Mouse (Mus musculus) brain, embryonic 14.5 days (tissue): ENCODE results near the gene P2ry6. TPM values are rescaled to one million over a fixed set of nuclear protein-coding genes. Genes with fewer than 3 reads are reported as not detected.
A peak's percentile ranks its signal among the peaks of the same experiment; 100 is the strongest.

ENCODE experiments used
- DNase-seq: peaks from one replicate; pipeline ENCODE4 v3.0.0-alpha.2; 2011; ENCODE audit warnings: low read depth
- CTCF ChIP-seq: fragments of 200-500 bp; IDR thresholded peaks from 2 replicates; pipeline ENCODE4 v1.5.1; 2012; ENCODE audit warnings: inconsistent platforms, mild to moderate bottlenecking, moderate library complexity, borderline replicate concordance; ENCODE audit not compliant: insufficient read depth, insufficient read length; ENCODE audit errors: extremely low read depth
- POLR2A ChIP-seq: fragments of 200-500 bp; IDR thresholded peaks from 2 replicates; pipeline ENCODE4 v1.6.1; 2012; ENCODE audit warnings: mild to moderate bottlenecking, inconsistent platforms, borderline replicate concordance; ENCODE audit not compliant: poor library complexity, insufficient read depth, insufficient read length, severe bottlenecking; ENCODE audit errors: extremely low read depth
- polyA plus RNA-seq: library from polyadenylated mRNA; depleted of rRNA; stranded (reverse); fragments of >200 nt; gene quantifications from 2 replicates; pipeline ENCODE4 v1.2.3, GENCODE M21; 2012

The P2ry6 gene
- polyA plus RNA-seq, 1 experiment, result 3.6 TPM

DNA sequence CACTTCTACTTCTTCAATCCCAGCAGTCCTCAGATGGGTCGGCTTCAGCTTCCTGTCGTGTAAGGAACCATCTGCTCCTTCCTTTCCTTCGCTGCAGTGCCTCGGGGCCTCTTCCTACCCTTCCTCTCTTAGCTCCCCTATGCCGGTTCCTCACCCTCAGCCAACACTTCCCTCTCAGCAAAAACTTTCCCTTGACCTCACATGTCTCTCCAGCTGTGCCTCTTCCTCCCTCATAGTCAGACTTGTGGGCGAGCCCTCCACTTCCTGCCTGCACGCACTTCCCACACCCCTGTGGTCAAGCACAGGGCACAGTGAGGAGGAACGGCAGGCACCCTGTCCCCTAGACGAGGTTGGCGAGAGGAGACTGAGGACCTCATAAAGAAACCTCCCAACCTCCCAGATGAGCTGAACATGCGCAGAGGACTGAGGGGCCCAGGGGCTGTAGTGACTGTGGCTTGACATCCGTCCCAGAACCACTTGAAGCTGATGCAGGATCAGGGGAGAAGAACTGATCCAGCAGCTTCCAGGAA is 23.9 kb downstream of the P2ry6 start:
- no peak for DNase-seq
- TF ChIP-seq CTCF (no peak), POLR2A (no peak)

DNA sequence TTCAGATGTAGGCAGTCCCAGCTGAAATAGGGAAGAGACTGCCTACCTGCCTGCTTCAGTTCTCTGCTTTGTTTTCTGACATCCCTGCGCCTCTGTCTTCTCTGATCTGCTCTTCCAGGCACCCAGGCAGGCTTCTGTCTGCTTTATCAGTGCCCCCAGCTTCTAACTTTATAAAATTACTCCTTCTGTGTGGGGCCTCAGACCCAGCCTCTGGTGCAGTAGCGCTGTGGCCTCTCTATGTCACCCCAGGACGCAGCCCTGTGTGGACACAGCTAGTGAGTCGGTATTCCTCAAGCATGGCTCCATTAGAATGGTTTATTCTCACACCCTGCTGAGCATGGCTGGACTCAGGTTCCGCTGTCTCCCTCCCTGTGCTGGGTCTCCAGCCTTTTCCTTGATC is 24.4 kb downstream of the P2ry6 start:
- TF ChIP-seq POLR2A, result no peak
- no peak for TF ChIP-seq CTCF
- DNase-seq, result no peak

DNA sequence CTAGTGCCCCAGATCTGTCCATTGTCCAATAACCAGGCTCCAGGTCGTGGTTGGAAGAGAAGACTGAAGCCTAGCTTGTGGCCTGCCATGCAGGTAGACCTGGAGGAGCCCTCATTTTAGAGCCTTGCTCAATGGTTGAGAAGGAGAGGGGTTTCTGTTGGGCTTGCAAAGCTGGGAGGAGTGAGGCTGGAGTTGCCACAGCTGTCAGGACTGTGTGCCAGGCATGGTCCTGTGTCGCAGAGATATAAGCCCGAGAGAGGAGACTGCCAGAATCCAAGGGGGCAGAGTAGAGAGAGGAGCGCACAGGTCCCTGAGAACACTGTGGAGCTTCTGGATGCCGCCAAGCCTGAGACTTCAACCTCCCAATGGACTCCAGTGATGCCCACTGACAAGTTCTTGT is 29.7 kb downstream of the P2ry6 start:
- no peak for TF ChIP-seq POLR2A
- TF ChIP-seq CTCF, result no peak
- no peak for DNase-seq

DNA sequence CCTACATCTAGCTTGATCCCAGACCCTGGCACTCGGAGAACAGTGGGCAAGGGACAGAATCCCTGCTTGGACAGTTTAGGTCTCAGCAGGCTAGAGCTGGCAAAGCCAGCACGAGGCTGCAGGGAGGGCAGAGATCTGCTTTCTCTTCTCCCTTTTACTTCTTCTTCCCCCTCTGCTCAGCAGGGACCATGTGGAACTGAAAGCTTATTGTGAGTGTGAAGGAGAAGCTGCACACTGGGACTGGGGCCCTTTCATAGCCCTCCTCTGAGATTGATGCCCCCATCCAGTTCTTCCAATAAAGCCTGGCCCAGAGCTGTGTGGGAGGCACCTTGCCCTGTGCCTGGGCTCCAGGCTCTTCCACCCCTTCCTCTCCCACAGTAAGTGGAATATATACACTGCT is 30.1 kb downstream of the P2ry6 start:
- TF ChIP-seq CTCF (no peak), POLR2A (no peak)
- DNase-seq, result no peak

DNA sequence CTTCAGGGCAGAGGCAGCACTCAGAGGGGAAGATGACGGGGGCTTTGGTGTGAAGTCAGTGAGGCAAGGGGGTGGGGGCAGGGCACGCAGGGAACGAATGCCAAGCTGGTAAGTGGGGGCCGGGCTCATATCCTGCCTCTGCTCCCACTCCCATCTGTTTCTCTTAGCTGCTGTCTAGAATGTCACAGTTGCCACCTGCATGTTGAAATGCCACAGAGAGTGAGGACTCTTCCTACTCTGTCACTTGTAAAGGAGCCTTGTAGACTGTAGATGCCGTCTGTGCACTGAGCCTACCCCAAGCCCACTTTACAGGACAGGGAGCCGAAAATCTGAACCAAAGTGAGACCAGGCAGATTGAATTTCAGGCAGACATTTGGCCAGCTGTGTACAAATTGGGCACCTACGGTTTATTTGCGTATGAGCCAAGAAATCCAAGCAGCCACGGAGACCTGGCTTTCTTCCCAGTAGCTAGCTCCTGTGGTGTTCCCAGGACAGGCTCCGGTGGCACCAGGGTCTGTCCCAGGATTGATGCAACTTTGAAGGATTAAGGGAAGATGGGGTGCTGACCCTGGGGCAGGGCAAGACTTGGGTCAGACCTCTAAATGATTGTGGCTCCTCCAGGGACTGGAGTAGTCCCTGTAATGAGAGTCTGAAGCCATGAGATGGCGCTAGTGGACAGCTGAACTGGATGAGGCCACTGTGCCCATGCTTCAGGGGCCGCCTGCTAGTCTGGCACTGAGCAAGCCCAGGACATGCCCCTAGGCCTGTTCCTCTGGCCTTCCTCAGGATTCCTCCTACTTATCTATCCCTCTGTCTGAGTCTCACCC is 31.4 kb downstream of the P2ry6 start:
- DNase-seq, result peak; percentile 86
- TF ChIP-seq CTCF (peak; percentile 71), POLR2A (no peak)

DNA sequence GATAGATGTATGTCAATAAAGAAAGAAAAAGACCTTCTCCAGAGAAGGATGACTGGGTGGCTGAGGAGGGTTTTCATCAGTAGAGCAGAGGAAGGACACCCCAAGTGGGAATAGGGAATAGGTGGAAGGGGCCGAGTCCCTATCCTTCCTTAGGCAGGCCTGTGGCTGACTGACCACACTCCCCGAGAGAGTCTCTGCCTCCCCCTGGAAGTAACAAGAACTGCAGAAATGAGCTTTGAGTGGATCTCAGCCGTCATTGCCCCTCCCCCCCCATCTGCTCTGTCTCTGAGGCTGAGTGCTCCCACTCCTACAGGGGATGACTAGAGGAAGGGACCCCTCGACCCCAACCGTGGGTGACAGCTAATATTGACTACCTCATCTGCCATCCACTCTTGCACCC is 33.3 kb downstream of the P2ry6 start:
- DNase-seq, result no peak
- TF ChIP-seq CTCF, result no peak
- no peak for TF ChIP-seq POLR2A

DNA sequence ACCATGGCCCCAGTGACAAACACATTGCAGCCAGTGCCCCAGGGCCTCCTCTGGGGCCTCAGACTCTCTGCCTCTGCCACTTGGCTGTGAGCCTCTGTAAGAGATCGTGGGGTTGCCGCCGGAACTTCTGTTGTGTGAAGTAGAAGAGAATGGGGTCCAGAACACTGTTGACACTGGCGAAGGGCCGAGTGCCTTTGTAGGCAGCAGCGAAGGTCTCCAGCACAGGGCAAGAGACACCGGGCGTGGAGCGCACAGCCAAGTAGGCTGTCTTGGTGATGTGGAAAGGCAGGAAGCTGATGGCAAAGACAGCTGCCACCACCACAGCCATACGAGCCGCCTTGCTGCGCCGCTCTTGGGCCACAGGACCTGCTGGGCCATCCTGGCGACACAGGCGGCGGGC is 36.3 kb downstream of the P2ry6 start:
- DNase-seq, result no peak
- TF ChIP-seq CTCF, result no peak
- no peak for TF ChIP-seq POLR2A

DNA sequence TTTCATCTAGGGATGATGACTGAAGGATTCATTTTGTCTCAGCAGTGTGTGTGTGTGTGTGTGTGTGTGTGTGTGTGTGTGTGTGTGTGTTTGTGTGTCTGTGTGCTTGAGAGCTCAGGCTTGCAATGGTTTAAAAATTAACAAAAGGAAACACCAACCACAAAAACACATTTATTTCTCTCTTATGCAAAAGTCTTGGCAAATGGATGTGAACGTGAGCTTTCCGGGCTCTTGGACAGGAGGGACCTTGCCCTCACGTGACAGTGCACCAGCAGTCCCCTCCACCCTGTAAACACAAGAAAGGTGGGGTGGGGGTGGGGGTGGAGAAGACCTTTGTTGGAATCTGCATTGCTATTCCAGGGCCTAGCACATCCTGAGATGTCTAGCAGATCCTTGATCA is 37.0 kb downstream of the P2ry6 start:
- TF ChIP-seq POLR2A (no peak), CTCF (no peak)
- DNase-seq, result no peak

DNA sequence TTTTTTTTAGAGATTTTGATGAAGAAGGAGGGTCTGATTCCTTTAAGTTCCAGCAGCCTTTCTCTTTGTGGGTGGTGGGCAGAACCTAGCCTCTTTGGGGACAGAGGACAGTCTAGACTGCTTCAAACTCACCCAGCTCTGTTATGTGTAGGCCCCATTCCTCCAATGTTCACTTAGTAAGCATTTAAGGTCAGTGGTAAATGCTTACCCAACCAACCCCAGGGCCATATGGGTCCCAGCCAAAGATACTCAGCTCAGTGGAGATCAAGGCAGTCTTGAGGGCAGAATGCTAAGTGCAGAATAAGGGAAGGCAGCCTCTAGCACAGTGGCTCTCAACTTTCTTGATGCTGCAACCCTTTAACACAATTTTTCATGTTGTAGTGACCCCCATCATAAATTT is 40.9 kb downstream of the P2ry6 start:
- no peak for DNase-seq
- TF ChIP-seq POLR2A (no peak), CTCF (no peak)

DNA sequence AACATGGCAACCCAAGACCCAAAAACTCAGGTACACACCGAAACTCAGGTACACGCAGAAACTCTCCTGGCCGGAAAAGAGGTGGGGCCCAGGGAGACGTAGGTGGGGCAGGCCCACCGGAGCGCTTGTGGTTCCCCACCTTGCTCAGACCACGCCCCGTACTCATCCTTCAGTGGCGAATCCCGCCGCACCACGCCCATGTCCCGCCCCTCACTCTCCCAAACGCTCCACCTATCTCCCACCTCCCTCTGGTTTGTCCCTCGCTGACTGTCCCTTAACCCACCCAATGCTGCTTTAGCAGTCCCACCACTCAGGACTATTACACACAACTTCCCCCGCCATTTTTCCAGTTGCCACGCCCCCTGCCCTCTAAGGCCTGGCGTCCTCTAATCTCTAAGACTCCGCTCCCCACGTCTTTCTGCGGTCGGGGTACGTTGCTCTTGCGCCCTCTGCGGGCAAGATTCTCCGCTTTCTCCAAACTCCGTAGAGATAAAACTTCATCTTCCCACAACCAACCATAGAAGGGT is 41.9 kb downstream of the P2ry6 start:
- peak; percentile 95 for DNase-seq
- TF ChIP-seq POLR2A (no peak), CTCF (peak; percentile 74)

DNA sequence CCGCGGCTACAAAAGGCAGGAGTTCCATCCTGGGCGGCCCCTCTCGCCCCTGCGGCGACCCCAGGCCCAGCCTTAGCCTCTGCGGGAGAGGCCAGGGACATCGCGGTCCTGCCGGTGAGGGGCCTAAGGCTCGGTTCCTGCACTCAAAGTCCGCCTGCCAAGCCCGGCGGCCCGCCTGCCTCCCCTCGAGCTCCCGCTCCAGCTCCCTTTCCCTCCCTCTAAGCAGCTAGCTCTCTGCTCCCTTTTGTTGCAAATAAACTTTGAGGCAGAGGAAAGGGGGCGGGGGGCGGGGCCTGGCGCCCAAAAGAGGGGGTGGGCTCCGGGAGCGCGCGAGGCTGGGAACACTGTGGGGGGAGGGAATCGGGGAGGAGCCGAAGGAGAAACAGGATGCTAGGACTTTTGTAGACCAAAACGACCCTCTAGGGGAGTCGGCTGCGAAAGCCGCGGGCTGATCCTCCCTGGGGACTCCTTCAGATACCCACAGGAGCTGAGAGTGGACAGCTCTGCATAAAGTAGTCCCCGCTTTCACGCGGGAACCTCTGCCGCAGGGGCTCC is 42.4 kb downstream of the P2ry6 start, which contains the start of gene Arhgef17:
TSS of gene Arhgef17 (minus strand) at position 182 of the 555 bp plus-strand sequence.
- peak; percentile 69; the same call in 1 of the 2 replicates for TF ChIP-seq POLR2A
- no peak for TF ChIP-seq CTCF
- DNase-seq, result peak; percentile 93
